Mouse (Mus musculus): ENCODE measurements around the gene Grik1.

Gene Grik1

GRCm38 (mm10) chr16:88142136-88142535, 147.9 kb downstream of the Grik1 start:
- in situ Hi-C loops (cut with MseI, MboI) = no loop called here

DNA sequence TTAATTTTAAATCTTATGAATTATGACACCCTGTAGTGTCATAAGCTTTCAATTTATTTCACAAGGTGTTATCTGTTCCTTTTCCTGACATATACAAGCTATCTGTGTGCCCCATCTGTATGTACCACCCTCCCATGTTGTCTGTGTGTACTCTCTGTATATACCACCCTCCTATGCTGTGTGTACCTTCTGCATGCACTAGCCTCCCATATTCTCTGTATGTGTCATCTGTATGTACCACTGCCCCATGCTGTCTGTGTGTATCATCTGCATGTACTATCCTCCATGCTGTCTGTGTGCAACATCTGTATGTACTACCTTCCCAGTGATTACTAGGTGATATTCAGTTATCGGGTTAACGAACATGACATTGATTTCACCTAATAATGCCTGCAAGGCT, 148.5 kb downstream of the Grik1 start:
- in situ Hi-C loops (cut with MseI, MboI) = no loop called here

DNA sequence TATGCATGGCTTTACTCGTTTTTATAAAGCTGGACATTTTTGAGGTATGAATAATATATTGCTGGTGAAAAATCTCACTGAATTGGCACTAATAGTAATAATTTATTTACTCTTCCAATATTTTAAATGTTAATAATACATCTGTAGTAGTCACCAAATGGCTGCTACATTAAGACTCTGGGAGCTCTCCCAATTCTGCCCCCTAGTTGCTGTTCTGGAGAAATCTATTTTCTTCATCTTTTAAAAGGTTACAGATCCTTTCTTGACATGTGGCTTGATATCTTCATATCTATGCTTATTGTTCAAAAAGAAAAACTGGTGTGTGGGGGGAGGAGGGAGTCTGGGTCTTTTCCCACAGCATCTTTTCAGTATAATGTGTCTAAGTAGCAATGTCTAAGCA, 151.2 kb downstream of the Grik1 start:
- in situ Hi-C loops (cut with MseI, MboI) = no loop called here

GRCm38 (mm10) chr16:88132919-88133318, 157.1 kb downstream of the Grik1 start:
- in situ Hi-C loops (cut with MseI, MboI) = no loop called here

- in situ Hi-C loops (cut with MseI, MboI) = no loop called here
These were observed 159.0 kb downstream of the Grik1 start for GRCm38 (mm10) chr16:88131103-88131502.

DNA sequence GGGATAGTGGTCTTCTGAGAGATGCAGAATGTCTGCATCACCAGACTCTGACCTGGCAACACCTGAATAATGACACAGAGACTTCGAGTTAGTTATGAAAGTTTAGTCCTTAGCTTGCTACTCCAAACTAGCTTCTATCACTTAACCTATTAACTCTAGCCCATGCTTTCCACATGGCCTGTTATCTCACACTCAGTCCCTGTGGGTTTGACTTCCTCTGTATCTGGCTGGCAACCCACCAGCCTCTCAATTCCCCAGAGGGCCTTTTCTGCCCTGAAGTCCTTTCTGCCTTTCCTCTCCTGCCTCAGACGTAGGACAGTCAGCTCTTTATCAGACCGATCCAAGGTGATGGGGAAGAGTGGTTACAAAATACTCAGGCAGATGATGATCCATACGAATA, 165.0 kb downstream of the Grik1 start:
- in situ Hi-C loops (cut with MseI, MboI) = no loop called here

DNA sequence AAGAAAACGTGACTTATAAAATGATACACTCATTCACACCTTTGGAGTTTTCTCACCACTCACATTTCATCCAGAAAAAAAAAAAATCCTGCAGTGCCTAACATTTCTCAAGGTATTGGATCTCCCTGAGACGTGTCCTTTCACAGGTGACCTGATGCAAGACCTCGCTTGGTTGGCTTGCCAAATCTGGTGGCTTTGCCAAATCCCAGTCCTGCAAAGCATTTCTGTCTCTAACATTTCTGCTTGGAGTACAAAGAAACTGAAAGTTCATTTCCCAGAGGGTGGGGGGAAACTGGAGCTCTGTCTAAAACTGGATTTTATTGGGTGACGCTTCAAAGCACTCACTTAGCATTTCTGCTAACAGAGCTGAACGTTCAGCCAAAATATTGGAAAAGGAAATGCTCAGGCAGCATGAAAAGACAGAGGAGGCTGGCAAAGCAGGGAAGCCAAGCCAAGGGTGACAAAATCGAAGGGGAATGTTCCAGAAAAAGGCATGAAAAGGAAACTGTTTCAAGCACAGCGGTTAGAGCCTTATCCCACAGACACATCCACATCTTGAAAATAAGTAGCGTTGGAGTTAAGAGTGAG, 177.4 kb downstream of the Grik1 start:
- in situ Hi-C loops (cut with MseI, MboI) = no loop called here

GRCm38 (mm10) chr16:88111459-88111858, 178.6 kb downstream of the Grik1 start:
- in situ Hi-C loops (cut with MseI, MboI) = no loop called here

DNA sequence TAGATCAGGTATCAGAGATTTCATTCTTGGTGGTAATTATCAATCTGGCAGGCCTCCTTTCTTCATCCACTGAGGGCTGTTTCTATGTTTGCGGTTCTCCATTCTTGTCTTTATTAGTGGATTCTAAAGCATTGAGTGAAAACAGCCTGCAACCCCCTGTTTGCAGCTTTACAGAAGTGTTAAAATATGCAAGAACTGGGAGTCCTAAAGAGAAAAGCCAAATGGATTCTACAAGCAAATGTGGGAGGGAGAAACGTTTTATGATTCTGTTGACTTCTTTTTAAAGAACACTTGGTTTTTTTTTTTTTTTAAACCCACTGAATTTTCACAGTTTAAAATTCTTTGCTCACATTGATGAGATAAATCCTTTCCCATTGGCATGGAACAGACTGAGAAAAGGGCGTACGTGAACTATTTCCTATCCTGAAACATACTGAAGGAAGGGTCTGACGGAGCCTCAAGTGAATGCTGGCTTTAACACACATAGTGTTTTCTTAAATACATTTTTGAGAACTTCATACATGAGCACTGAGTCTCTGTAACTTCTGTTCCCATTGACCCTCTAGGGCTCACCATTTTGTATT, 195.8 kb downstream of the Grik1 start:
- in situ Hi-C loops (cut with MseI, MboI) = no loop called here

DNA sequence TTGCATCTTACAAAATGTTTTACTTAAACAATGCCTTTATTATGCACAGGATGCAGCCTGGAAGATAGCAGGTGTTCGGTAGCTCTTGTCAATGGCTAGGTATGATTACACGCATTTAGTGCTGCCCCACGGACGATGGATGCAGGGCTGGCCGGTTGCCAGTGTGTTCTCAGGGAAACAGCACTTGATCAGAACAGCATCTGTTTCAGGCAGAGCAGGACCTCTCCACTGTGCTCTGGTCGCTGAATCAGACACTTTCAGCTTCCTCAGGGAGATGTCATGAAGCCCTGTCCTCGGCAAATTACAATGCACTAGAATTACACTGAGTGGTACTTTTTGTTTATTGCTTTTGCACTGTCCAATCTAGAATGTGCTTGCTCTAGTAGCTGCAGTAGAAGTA, 202.8 kb downstream of the Grik1 start:
- in situ Hi-C loops (cut with MseI, MboI) = no loop called here

GRCm38 (mm10) chr16:88074716-88075115, 215.3 kb downstream of the Grik1 start:
- in situ Hi-C loops (cut with MseI, MboI) = no loop called here

DNA sequence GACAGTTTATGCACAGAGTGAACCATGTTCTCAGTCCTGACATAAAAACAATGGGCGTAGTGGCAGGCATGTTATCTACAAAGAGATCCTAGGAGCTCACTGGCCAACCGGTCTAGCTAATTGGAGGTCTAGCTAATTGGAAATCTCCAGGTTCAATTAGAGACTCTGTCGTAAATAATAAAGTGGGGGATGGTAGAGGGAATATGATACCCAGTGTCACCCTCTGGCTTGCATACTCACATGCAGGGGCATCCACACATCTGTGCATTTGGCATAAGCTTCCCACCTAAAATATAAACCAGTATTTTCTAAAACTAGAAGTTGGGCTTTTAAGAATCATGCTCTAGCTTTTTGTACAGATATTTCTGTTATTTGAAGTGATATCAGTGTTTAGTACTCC, 229.1 kb downstream of the Grik1 start:
- in situ Hi-C loops (cut with MseI, MboI) = no loop called here

DNA sequence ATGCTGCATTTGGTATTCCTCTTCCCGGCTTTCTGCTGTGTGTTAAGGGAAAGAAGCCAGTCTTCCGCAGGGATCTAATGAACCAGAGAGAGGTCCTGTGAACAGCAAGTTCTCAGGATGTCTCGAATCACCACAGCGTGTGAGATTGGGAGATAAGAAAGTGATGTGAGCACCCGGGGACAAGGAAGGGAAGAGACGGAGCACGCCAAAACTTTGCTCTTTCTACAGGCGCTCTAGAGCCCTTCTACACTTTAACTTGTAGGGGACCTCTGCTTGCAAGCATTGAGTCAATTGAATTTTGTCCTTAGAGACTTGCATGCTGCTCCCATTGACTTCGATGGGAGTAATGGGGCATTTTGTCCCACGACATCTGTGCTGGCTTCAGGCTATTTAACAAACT, 241.9 kb downstream of the Grik1 start:
- in situ Hi-C loops (cut with MseI, MboI) = no loop called here

- in situ Hi-C loops (cut with MseI, MboI) = no loop called here
These were observed 245.7 kb downstream of the Grik1 start for GRCm38 (mm10) chr16:88044321-88044720.

DNA sequence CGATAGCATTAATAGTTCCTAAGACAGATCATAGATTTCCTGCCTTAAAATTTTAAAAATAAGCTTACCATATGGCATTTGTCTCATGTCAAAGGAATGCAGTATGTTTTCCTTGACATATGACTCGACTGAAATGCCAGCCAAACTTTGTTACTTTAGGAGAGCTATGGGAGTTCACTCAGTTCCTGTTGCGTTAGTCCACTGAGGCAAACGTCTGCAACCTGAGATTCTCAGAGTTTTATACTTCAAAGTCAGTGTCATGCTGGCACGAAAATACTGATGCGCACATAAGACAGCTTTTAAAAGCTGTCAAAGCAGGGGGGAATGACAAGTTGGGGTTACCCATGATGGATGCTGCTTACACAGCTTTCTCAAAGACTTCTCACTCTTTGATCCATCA, 247.6 kb downstream of the Grik1 start:
- in situ Hi-C loops (cut with MseI, MboI) = no loop called here

DNA sequence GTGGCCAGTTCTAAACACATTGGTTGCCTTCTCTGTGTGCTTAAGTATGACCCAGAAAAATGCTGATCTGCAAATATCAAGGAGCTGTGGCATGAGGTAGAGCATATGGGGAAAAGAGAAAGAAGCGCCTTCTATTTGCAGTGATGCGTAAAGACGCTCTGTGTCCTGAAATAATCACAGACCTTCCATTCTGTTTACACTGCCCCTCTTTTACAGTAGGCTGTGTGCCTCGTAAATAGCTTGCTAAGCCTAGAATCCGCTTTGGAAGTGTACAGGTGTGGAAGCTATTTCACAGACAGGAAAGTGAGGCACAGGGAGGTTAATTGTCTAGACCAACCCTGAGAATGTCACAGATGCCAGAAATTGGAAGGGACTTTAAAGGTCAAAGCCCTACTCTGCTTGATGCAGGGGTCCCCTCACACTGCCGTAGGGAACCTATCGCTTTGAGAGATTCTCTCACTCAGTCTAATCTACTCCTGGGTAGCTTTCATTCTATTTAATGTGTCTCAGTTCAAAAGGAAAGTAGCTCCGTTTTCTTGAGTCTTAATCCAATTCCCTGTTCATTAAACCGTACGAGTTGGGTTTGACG, 251.5 kb downstream of the Grik1 start:
- in situ Hi-C loops (cut with MseI, MboI) = no loop called here

- in situ Hi-C loops (cut with MseI, MboI) = no loop called here
These were observed 301.3 kb downstream of the Grik1 start for GRCm38 (mm10) chr16:87988805-87989204.

DNA sequence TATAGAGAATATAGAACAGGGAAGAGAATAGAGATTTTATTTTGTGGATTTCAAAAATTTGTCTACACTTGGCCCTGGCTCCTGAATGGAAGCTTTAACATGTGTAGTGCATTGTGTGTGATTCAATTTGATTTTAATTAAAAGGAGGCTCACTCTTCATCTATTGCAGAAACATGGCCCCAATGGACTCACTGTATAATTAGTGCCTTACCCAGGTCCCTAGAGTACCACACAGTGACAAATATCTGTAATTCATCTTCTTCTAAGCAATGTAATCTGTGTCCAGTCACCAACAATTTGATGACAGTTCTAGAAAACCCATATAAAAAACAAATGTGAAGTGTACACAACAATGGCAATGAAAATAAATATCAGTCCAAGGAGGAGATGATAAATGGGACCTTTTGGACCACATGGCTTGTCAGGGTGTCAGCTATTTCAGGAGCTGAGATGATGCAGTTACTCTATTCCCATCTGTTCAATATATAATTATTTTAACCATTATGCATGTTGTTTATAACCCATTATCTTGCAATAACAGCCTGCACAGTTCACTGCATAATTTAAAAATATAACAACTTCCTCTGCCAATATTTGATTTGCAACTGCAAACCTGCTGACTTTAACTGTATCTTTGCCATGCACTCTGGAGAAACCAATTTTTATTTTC, 305.7 kb downstream of the Grik1 start:
- in situ Hi-C loops (cut with MseI, MboI) = no loop called here

DNA sequence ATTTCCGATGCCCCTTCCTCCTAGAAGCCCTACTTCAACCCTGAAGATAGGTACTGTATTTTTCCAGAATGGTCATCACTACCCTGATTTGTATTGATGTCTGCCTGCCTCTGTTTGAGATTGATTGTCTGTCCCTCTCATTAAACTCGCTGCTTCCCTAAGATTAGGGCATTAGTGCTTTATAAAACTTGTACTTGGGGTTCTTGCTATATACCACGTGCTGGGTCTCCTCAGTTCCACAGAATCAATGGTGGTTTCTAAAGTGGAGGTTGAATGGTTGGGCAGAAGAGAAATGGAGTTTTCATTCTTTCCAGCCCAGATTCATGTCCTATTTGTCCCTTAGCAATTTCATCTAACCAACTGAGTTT, 316.0 kb downstream of the Grik1 start:
- in situ Hi-C loops (cut with MseI, MboI) = no loop called here

DNA sequence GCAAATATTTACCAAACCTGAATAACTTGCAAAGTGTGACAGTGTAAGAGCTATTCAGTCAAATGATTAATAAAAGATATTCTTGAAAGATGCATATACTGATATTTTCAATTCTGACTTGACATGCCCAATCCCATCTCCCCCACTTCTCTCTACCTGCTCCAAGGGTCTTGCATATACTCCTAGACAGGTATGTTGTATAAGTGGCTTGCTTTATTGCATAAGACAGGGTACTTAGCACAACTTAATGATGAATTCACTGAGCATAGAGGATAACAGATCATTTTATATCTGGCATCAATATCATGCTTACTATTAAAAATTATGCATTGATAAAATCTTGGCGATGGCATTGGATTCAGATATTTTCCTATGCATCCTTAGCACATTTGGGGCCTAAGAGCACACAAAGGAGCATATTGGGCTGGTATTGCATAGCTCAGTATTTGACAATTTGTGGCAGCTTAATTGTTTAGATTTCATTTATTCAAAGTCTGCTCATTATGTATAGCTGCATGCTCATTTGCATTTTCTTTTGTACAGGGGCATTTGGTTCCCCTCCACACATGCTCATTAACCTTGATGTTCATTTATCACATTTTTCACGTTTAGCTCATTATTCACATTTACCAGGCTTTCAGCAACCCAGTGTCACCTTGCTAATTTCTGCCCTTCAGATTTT, 316.5 kb downstream of the Grik1 start:
- in situ Hi-C loops (cut with MseI, MboI) = no loop called here

GRCm38 (mm10) chr16:87971911-87972310, 318.2 kb downstream of the Grik1 start:
- in situ Hi-C loops (cut with MseI, MboI) = no loop called here

GRCm38 (mm10) chr16:87969936-87970335, 320.1 kb downstream of the Grik1 start:
- in situ Hi-C loops (cut with MseI, MboI) = no loop called here

- in situ Hi-C loops (cut with MseI, MboI) = no loop called here
These were observed 328.6 kb downstream of the Grik1 start for GRCm38 (mm10) chr16:87961419-87961818.
